Mouse (Mus musculus) R1 (cell line): ENCODE measurements around the gene Nup54.

Experiments
- DNase-seq: peaks from one replicate; pipeline ENCODE4 v3.0.0-alpha.2; 2018; ENCODE audit warnings: low read depth, low spot score

Nup54 gene

DNA sequence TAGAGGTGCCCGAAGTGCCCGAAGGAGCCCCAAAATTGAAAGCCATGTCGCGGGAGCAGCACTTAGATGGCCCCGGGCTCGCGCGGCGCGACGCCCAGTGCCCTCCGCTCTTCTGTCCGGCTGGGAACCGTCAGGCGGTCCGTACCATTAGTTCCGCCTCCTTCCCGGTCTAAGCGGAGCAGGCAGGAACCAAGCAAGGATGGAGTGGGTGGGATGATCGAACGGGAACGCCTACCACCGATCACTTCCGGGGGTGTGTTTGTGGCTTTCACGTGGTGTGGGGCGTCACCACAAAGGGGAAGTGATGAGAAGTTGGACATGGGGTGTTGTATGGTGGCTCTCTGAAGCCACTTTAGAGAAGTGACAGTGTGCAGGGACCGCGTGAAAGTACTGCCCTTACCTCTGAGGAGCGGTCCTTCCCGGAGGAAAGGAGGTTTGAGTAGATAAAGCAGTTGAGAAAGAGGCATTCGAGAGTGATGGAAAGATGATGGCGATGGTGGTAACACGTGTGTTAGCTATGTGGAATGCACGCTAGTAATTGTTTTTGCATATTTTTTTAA, at the start of gene Nup54:
Gene Nup54, minus strand, starts transcription at position 195 of the 560 bp plus-strand sequence.
- DNase-seq: peak; percentile 98

DNA sequence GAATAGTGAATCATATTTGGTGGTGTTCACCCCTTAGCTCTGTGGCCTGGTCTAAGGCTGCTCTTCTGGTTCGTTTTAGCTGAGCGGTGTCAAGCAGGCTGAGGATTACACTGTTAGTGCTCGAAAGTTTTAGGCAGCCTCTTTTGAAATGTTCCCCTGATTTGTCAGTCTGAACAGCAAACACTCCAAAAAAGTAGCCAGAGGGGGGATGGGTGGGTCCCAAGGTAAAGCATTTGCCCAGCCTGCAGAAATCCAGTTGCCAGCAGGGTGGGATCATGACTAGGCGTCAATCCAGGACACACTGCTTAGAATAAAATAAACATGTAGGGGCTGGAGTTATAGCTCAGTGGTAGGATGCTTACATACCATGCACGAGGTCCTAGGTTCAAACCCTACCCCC, 37.8 kb upstream of the Nup54 start:
- no peak for DNase-seq

DNA sequence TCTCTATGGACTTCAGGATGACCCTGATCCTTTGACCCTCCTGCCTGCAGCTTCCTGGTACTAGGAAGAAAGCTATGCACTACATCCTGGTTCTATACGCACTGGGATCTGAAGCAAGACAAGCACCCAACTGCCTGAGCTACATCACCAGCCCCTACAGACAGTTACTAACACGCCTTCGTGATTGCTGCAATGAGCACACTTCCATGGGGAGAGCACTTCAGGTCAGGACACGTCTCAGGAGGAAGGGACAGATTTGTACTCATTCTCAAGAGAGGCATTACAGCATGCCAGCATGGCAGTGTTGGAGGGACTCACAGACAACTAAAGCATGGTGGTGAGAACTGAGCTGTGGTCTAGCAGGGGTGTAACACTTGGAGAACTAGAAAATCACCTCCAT, 36.5 kb upstream of the Nup54 start:
- DNase-seq: no peak

DNA sequence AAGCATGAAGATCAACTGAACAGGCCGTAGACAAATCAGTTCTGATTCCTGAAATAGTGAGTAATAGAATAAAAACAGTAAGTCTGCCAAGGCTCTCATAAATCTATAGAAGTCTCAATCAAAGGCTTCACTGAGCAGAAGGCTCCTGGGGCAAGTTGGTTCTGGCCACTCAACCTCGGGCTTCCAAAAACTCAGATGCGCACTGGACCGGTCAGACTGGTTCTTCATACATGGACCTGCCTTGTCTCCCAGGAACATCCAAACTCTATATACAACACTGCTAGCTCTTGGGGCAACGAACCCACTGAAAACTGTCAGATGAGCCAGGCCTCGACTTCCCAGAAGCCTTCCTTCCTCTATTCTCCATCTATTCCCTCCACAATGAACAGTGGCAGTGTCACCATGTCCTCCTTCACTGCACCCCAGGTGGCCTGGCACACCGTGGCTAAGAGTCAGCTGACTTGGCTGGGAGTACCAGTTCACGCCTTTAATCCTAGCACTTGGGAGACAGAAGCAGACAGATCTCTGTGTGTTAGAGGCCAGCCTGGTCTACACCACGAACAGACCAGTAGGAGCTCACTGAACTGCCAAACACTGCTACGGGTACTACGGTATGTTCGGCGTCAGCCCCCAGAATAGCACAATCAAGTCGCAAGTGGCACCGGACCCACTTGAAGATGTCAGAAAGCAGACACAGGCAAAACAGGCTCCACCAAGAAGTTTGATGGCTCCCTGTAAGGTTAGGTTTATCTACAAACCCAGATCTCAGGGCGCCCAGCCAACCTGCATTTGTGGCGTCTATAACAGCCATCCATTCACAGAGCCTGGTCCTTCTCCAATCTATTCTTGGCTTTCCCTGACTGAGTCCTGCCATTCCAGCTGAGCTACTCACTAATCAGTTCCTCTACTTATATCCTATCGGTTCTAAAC, 34.4 kb upstream of the Nup54 start:
- DNase-seq: no peak

DNA sequence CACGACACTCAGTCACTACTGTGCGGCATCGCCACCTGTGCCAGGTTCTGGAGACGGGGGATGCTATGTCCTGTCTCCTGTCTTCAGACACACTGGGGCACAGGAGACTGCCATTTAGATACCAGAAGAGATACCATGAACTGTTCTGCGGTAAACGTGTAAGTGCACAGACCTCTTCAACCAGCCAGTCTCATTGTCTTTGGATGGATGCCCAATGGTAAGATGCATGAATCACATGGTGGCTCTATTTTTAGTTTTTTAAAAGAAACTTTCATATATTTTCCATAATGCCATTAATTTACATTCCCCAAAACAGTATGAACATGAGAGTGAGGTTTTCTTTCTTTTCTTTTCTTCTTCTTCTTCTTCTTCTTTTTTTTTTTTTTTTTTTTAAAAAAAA, 33.2 kb upstream of the Nup54 start:
- no peak for DNase-seq

DNA sequence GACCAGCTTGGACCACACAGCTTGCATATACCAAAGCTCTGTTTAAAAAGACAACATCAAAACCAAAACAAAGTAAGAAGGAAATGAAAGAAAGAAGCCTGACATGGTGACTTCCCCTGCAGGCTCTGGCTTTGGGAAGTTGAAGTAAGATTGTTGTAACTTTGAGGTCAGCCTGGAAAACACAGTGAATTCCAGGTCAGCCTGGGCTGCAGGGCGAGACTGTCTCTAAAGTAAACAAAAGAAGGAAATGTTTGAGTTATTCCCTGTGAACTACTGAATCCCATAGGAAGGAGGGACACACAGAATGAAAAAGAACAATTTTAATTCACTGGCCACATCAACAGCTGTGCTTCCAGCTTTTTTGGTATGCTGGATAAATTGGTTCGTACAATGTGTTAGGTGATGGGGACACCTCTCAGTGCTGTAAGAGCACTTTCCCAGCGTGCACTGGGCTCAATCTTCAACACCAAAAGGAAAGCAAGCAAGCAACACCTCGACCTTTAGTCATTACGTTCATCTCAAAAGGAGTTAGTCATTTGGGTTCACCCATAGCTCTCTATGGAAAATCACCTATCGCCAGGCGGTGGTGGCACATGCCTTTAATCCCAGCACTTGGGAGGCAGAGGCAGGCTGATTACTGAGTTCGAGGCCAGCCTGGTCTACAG, 32.2 kb upstream of the Nup54 start:
- DNase-seq: no peak

DNA sequence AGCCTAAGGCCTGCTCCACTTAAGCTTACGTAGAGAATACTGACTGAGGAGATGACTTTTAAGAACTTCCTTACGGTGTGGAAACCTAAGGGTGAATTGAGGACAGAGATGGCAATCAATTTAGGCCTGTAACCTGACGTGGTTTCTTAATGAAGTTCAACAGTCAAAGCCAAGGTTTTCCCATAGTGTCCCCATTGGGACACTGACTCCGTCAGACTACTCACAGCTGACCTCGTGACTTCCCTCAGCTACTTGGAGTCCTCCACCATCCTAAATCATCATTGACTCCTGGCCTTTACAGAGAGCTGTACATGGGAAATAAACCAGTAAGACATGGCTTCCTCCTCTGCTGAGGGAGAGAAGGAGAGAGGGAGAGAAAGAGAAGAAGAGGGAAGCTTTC, 30.5 kb upstream of the Nup54 start:
- DNase-seq: no peak

DNA sequence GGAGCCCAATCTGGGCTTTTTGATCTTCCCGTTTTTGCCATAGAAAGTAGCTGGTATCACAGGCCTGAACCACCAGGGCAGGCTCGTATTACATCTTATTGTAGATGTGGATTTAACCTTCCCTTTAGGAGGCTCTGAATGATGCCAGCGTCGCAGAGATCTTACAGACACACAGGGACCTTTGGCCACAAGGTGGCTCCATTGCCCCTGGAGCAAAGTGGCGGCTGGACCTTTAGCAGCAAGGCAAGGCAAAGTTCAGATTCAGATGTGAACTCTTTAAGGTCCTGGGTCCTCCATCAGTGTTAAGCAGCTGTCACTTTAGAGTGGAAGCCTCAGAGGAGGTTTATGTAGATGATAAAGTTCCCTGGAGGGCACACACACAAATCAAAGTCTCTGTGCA, 26.3 kb upstream of the Nup54 start:
- peak; percentile 61 for DNase-seq

DNA sequence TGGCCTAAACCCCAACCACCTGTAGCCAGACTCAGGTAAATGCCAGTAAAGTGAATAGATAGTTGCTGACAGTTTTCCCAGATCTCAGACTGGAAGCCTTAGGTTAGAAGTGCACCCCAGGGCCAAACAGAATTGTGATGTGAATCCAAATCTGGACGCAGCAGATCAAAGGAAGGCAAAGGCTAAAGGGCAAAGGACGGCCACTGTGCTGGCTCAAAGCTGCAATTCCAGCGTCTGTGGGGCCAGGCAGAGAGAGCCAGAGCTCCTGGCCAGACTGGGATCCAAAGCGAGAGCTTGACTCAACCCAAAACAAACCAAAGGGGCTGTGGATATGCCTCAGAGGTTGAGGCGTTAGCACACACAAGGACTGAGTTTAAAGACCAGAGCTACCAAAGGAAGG, 23.7 kb upstream of the Nup54 start:
- no peak for DNase-seq

DNA sequence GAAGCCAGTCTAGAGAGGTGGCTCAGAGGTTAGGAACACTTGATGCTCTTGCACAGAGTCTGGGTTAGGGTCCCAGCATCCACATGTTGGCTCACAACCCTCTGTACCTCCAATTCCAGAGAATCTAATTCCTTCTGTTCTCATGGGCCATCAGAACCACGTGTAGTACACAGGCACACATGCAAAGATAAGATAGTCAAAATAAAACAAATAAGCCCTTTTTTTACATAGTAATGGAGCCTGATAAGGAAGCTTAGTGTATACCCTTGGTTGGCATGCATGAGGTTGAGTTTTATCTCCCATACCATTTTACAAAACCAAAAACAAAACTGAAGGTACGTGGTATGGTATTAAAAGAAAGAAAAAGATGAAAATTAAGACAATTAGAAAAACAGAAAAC, 22.4 kb upstream of the Nup54 start:
- no peak for DNase-seq

DNA sequence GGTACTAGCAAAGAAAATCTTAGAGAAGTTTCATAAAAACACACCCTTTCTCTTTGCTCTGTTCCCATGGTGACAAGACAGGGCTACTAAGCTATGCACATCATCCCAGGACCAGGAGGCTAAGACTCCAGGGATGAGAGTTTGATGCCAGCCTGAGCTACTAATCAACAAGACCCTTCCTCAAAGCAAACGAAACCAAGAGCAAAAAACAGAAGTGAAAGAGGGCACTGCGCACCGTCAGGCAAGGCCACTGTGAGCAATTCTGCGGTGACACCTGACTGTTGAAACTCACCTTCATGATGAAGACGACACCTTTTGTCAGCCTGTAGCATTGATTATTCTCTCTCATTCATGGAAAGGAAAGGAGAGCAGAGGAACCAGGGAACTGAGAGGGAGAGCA, 17.9 kb upstream of the Nup54 start:
- DNase-seq: no peak

DNA sequence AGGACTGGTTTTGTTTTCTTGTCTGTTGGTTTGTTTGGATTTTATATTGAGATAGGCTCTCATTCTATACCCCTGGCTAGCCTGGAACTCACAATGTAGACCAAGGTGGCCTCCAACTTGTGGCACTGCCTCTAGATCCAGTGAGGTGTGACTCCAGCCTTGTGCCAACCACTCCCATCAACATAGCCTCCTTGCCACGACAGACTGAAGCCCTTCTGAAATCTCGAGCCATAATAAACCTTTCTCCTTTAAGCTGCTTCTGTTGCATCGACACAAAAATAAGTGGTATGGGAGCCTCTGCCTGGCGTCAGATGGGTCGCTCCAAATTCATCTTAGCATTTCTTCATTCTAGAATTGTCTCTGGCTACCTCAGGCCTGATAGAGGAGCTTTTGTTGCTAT, 11.7 kb upstream of the Nup54 start:
- no peak for DNase-seq

DNA sequence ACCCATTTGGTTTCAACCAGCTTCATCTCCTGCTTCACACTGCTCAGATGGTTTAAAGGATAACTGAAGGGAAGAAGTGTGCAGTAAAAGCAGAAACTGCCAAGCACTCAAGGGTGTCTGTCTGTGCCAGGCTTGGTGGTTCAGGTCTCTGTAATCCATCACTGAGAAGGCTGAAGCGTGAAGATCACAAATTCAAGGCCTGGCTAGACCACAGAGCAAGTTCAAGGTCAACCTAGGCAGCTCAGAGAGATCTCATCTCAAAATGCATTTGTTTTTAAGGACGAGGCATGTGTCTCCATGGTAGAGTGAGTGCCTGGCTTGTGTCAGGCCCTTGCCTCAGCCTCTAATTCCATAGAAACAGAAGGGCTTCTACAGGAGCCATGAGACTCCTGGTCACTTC, 10.0 kb upstream of the Nup54 start:
- no peak for DNase-seq

DNA sequence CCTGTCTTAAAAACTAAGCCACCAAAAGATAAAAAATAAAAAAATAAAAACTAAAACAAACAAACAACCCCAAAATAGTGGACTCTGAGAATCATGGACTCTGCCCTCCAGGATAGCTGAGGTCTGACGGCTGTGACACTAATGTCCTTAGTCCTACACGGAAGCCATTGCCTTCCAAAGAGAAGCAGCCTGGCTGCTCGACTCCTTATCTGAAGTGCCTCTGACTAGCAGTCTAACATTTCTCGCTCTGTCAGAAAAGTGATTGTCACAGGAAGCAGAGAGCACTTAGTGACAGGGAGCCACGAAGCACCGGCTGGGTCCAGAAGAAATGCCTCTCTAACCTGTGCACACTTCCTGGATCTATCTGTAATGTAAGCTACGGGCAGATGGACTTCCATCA, 7.9 kb upstream of the Nup54 start:
- no peak for DNase-seq

DNA sequence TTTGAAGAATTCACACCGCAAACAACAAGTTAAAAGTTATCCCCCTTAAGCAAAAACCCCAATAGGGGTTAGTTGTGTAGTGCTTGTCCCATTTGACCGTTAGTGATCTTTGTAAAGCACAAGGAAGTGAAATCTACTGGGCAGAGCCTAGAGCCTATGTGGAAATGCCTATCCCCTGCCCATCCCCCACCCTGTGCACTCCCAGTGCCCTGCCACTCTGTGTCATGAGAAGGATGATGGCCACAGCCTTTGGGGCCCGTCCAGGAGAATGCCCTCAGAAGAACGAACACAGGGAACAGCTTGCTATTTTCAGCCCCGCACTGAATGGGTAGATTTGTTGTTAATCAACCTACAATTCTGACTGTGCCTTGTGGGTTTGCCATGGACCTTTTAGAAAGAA, 6.5 kb upstream of the Nup54 start:
- DNase-seq: no peak

DNA sequence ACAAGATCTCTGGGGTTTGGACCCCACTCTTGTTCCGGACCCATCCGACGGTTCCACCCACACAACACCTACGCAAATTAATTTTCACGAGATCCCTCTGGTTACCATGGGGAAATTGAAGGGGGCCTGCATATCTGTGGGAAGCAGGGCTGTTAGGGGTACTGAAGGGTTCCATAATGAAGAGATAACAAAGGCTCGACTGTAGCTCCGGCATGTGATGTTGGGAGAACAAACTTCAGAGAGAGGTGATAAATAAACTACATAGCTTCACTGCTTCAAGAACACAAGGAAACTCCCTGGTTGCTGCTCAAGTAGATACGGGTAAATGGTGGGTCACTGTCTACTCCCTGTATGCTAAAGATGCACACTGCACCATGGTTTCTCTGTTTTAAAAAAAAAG, 3.5 kb upstream of the Nup54 start:
- no peak for DNase-seq

DNA sequence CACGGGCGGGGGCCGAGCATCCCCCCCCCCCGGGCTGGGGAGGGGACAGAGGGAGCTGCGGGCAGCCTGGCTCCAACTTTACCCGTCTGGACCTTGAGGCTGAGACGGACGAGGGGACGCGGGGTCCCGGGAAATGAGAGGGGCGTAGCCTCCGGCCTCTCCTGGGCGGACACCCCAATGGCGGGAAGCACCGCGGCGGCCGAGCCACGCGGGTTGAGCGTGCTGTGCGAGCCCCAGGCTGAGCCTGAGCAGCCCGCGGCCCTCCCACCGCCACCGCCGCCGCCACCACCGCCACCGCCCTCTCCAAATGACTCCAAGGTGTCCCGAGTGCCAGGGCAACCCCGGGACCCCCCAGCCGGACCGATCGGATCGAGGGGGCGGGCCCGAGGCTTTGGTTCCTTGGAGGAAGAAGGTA, 441 bp downstream of the Nup54 start:
- no peak for DNase-seq

DNA sequence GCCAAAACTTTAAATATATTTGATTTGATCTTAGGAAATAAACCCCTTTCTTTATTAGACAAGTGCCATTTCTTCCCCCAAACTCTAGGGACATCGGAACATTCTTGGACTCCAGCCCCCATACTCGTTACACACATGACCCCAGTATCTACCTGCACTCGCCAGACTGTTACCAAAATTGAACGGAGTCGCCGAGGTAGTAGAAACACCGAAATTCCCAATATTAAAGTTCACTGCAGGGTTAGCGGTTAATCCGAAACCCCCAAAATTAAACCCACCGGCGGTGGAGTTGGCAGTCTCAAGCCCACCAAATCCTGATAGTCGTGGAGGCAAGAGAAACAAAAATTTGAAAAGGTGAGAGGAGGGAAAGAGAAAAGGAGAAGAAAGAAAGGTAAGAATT, 949 bp downstream of the Nup54 start:
- peak; percentile 39 for DNase-seq

DNA sequence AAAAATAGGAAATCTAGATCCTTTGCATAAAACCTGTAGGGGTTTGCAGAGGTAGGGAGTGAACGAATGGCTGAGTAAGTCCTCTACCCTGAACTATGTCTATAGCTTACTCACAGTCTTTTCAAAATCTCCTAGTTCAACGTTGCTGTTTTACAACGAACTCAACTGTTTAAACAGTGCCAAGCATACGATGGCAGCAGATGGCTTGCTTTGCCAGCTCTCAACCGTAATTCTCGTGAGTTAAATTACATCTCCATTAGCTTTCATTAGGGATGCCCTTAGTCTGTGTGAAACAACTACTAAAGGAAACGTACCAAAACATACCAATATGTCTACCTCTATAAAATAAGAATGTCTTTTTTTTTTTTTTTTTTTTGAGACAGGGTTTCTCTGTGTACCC, 3.4 kb downstream of the Nup54 start:
- no peak for DNase-seq

DNA sequence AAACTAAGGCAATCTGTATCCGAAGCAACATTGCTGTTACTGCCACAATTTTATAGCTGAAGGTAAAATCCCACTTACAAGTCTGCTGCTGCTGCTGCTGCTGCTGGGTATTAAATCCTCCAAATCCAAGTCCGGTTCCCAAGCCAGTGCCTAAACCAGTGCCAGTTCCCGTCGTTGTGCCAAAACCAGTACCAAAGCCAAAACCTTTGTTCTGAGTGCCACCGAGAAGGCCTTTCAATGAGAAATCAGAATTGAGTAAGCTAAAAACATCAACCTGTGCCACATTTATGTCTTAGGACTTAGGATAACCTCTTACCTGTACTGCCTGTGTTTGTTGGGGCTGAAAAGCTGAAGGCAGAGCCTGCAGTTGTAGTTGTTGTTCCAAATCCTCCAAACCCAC, 4.3 kb downstream of the Nup54 start:
- no peak for DNase-seq

DNA sequence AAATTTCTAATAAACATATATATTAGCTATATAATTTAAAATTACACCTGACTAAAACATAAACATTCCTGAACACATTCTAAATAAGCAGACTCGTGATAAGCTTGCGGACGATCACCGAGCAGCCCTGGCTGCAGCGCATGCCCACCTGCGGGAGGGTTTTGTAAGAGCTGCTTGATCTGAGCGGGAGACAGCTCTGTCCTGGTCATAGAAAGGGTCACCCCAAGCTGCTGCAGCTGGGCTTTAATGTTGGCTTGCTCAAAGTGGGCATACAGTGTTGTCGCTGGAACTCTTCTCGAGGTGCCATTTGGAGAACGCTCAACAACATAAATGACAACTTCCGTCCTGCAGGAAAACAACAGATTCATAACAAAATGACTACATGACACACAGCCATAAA, 10.9 kb downstream of the Nup54 start:
- no peak for DNase-seq

DNA sequence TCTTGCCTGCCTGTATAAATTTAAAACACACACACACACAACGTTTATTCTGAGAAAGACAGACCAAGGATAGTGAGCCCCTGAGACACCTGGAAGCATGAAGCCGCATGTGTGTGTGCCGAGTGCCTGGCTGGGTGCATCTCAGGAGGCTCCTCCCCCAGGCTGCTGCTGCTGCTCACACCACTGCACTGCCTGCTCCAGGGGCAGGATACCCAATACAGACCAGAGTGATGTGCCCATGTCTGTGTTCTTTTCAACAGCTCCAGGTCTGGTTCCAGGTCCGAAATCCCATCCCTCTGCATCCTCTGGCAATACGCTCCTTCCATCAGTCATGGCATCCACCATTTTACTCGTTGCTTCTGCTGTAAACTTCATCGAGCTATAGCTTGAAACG, 21.0 kb downstream of the Nup54 start:
- peak; percentile 32 for DNase-seq
